Mouse (Mus musculus) spleen, adult 12 weeks (tissue): ENCODE measurements at regions not wholly inside any gene's neighbourhood (a gene's known extent, or its start where the extent isn't known, plus 50 kb on each side); places are given as distances from the start of the nearest gene placed in this dataset.
"Not testable (repeated sequence)": the region's sequence is repeated elsewhere in the genome, so short reads cannot be mapped to it uniquely, and the experiment has no call there.

Experiments
- DNase-seq: peaks from one replicate; pipeline ENCODE4 v3.0.0; 2022; ENCODE audit warnings: low spot score

DNA sequence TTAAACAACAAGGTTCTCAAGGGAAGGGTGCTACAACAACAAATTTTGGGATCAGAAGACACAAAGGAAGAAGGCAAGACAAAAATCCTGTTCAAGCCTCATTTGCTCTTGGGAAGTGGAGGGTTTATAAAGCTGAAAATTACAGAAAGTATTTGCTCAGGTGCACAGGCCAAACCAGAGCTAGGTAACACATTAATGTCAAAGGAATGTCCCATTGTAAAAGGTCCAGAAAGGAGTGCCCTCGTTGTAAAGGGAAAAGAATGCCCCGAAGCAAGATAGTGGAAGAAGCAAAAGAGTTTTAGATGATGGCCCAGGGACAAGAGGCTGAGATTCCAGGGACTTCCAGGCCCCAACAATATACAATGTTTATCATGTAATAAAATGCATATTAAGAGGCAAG, 317.3 kb downstream of the Car8 start:
- DNase-seq, result no peak

DNA sequence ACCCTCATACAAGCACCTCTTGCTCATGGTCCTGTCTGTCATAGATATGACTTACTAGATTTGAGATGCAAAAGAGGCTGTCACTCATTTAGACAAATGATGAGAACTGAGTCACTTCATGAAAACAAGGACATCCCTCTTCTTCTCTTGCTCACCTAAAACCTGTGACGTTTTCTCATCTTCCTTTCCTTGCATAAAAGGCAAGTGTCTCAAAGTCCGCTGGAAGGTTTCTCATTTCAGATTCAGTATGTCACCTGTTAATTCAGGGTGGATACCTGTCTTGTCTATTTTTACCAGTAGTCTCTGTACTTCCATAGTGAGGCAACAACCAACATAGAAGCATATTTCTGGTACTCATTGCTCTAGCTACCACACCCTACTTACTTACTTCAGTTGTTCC, 325.6 kb downstream of the Car8 start:
- DNase-seq, result no peak

DNA sequence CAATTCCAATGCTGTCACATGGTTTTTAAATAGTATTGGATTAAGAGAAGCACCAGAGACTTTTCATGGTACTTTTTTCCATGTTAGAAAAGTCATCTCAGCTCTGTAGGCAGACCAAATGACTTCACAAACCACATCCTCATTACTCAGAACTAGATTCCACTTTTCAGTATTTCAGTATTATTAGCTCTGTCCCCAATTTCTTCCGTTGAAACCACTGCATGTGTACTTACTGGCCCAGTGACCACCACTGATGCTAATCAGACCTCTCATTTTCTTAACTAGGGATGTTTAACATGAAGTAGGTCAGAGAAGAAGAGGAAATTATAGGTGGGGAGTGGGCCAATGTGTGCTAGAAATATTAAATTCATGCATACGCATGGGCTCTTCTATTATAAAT, 326.2 kb downstream of the Car8 start:
- DNase-seq, result no peak

DNA sequence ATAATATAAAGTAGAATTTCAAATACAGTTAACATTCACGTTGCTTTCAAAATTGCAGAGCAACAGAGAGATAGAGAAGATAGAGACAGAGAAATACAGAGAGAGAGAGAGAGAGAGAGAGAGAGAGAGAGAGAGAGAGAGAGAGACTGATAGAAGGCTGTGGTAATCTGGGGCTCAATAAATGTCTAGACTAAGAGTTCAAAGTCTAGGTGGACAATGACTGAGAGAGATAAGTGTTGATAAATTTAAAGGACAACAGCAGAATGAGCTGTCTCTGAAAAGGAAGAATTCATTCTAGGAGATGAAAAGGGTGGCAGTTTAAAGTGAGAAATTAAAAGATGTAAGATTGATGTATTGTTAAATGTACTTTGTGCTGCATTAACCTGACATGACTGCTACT, 335.7 kb downstream of the Car8 start:
- DNase-seq, result no peak

DNA sequence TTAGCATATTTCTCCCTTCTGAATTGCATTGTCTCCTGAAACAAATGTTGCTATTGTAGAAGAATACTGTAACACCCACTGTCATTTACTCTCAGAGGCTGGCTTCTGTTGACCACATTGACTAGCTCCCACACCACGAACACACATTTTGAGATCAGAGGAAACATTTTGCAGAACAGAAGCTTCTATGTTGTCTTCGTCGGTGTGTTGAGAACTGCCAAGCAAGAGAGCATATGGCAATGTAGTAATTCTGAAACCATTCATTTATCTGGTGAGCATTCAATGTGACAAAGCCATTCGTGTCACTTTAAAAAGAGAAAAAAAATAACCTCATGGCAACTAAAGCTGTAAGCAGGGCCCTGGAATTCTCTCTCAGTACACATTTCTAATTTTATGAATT, 343.9 kb downstream of the Car8 start:
- DNase-seq, result no peak

DNA sequence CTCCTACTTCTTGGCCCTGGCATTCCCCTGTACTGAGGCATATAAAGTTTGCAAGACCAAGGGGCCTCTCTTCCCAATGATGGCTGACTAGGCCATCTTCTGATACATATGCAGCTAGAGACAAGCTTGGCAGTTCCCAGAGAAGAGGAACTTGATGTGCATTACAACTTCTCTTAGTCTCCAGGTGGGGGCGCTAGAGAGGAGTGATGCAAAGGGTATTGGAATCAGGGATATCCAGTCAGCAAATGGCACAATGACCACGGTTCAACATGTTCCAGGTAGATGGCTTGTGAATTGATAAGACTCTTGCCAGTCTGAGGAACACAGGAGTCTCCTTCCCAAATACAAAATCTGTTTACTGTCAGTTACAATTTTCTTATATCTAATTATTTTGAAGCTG, 347.7 kb downstream of the Car8 start:
- no peak for DNase-seq

DNA sequence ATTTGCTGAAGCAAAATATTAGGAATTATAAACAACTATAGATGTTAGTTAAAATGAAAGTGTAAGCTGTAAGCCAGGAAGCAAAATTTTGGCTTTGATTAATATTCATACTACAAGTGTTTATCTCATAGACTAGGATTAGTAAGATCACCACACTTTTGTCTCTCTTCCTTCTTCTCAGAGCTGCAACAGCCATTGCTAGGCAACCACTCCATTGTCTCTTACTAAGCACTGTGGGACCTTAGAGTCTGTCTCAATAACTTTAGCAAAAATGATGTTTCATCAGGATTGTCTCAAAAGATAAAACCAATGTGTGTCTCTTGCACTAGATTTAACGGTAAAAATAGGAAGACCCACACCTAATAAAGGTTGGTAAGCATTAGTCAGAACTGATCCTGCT, 384.3 kb downstream of the Car8 start:
- no peak for DNase-seq

DNA sequence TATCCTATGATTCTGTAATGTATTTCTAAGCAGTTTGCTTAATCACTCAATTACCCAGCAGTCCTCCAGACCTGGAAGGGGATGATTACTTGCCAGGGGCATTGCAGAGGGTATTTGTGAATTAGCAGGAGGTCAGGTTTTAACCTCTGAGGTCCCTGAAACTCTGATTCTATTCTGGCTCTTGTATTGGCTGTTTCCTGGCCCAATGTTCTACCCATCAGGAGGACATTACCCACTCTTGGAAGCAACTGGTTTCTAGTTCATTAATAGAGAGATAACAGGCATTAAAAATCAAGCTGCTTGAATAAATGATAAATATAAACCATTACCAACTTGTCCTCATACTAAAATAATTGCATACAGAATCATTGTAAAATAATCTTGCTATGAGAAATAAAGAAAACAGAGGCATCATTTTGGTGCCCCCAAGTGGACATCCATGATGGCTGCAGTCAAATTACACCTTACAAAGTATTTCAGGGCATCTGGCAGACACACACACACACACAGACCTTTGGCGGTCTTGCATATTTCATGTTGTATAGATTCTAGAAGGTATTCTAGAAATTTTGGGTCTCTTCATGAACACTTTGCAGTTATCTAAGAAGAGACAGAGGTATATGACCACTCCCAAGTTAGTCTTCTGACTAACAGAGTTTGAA, 385.6 kb downstream of the Car8 start:
- DNase-seq, result no peak

DNA sequence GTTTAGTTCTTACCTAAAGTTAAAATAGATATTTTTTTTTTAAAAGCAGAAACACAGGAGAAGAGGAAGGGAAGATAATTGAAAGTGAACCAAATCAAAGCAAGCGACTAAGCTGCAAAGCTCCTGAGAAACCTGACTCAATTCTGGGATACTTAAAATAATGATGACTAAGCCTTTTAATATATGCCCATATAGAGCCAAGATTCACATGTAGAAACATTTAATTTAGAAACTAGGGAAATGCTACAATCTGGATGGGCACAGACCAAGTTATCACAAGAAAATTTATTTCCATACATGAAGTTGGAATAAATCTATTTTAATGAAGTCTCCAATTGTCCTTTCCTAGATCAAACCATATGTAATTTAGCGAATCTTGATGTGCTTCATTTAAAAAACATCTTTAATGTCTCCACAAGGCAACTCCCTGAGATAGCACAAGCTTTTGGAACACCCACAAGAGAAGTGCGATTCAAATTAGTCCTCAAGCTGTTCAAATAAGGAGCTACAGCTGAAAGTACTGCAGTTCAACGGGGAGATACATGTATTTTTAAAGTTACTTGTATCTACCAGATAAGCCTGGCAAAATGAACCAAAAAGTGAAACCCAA, 386.7 kb downstream of the Car8 start:
- DNase-seq, result no peak

DNA sequence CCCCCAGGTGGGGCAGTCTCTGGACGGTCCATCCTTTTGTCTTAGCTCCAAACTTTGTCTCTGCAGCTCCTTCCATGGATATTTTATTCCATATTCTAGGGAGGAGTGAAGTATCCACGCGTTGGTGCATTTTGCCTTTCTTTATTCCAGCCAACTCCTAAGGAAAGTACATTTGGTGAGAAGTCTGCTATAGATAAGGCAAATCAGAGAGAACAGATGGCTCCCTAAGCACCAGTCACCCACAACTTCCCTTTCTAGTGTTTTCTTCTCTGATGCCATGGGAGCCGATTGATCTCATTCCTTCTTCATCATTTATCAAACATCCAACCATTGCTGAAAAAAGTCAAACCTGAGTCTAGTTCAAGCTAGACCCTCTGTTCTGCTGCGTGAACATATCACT, 391.4 kb downstream of the Car8 start:
- no peak for DNase-seq

DNA sequence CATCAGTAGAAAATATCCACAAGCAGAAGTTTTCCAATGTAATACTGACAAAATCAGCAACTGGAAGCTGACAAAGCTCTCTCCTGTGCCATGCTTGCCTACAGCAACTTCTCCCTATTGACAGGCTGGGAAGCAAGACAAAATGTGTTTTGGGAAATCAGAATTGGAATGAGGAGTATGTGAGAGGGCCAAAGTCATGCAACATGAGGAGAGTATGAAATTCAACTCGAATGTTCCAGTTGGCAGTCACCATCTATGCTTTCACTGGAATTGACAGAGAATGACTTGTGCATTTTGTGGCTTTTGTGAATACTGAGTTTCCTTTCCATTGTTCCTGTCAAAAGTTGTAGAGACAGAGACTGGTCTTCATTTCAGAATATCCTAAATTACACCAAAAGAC, 409.7 kb downstream of the Car8 start:
- no peak for DNase-seq

DNA sequence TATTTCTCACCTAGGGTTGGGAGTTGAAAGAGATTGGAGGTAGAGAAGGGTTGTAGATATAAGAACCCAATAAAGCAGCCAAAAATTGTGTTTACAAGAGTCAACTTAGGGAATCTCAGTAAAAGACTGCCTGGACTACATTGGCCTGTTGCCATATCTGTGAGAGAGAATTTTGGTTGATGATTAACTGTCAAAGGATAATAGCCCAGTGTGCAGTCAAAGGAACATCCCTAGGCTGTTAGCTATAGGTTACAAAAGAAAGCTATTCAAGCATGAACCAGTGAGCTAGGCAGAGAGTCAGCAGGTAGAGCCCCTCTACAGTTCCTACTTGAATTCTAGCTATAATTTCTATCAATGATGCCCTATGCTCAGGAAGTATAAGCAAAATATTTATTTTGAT, 419.0 kb downstream of the Car8 start:
- DNase-seq, result no peak

DNA sequence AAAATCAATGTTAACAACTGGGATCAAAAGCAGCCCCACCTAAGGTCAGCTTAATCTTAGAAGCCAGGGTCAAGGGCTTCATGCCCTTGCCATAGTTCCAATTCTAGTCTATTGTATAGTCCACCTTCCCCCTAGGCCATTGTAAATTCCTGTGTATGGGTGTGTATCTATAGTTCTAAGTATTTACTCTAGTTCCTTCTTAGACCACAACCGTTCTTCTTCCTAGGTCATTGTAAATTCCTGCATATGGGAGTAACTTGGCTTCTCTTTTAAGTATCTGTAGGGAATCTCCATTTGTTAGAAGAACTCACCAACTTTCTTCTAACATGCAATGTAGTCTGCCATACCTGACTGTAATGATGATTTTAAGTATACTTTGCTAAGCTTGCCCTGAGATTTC, 461.1 kb downstream of the Car8 start:
- DNase-seq, result not testable (repeated sequence)

DNA sequence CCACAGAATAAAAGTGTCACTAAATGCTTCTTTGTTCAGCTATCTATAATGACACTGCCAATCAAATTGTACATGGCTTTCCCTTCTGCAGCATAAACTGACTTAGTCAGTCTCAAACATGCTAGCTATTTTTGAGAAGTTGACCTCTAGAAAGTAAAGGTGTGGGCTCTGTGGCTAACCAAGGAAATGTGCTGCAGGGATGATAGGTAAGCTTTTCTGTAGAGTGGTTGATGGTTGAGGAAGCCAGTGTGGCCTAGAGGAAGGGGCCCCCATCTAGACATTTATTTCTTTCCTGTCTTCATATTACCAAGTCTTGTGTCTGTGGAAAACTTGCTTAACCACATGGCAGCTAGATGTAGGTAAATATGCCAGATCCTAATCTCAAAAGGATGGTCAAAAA, 483.4 kb downstream of the Car8 start:
- no peak for DNase-seq

DNA sequence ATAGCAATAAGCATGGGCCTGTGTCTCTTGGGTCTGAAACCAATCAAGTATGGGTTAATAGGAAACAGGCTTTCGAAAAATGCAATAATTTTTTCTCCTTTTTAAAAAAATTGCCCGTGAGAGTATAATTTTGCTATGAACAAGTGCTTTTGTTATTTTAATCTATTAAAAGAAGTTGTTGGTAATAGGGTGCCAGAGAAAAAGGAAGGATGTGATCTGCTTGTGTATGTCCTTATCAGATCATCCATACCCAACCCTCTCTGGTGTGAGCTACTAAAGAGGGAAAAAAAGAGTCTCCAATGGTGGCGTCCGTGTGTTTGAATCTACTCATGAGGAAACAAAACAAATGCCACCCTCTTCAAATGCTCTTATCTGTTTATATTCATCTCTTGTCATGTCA, 484.9 kb downstream of the Car8 start:
- no peak for DNase-seq

DNA sequence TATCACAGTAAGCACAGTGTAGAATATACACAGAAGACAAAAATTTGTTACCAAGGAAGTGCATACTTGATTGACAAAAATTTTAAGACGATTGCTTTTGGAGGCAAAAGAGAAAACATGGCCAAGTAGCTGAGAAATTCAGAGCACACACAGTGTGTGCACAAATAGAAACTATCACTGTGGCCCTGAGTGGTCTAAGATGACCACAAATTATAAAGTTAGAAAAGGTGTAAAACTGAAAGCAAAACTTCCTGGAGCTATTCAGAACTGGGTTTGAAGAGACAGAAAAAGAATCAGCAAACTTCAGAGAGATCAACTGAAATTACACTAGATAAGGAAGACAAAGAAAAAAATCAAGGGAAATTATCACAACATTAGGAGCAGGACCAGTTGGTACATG, 487.6 kb downstream of the Car8 start:
- no peak for DNase-seq

DNA sequence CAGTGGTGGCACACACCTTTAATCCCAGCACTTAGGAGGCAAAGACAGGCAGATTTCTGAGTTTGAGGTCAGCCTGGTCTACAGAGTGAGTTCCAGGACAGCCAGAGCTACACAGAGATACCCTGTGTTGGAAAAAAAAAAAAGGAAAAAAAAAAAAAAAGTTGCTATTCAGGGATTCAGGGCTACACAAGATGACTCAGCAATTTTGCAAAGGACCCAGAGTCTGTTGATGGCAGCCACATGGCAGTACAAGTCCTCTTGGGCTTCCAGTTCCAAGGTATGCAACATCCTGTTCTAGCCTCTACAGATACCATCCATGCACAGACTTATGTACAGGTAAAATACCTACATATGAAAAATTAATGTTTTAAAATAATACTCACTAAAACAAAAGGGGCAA, 515.9 kb downstream of the Car8 start:
- DNase-seq, result no peak

DNA sequence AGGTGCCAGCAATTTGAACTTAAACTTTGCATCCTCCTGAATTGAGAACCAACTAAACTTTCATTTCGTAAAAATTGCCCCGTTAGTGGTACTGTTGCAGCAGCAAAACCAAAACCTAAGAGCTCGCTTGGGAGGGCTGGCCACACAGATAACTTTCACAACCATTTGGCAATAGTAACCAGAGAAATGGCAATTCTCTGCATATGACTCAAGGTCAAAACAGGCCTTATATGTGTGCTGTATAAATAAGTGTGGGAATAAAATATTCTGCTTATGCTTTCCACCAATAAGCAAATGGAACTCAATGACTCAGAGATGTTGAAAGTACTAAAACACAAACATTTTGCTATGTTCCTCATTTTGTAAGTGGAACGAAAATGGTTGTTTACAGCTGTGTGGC, 550.3 kb downstream of the Car8 start:
- DNase-seq, result no peak

DNA sequence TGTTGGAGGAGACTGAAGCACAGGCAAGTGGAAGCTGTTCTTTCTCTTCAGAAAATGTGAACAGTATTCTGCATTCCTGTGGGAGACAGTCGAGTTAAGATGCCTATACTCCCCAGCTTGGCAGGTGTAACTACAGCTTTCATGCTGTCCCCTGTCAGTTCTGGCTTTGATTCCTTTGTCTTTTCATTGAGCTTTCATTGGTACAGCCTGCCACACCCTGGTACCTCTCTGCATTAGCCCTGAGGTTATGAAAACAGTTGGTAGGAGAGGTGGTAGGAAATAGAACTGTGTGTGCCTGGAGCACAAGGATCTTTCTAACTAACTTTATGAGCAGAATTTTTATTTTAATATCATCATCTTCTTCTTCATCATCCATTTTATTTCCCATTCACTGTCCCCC, 551.6 kb downstream of the Car8 start:
- DNase-seq, result no peak

DNA sequence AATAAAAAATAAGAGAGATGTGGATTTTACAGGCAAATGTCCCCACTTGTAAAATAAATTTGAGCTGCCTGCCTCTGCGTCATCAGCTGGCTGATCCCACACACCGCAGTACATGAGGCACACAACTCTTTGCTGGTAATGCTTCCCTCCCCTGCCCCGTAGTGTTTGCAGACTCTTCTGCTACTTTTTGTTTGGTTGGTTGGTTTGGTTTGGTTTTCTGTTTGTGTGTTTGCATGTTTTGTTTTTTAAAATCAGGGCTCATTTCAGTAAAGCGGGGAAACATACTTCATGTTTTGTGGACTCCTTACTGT, 568.1 kb downstream of the Car8 start:
- no peak for DNase-seq

DNA sequence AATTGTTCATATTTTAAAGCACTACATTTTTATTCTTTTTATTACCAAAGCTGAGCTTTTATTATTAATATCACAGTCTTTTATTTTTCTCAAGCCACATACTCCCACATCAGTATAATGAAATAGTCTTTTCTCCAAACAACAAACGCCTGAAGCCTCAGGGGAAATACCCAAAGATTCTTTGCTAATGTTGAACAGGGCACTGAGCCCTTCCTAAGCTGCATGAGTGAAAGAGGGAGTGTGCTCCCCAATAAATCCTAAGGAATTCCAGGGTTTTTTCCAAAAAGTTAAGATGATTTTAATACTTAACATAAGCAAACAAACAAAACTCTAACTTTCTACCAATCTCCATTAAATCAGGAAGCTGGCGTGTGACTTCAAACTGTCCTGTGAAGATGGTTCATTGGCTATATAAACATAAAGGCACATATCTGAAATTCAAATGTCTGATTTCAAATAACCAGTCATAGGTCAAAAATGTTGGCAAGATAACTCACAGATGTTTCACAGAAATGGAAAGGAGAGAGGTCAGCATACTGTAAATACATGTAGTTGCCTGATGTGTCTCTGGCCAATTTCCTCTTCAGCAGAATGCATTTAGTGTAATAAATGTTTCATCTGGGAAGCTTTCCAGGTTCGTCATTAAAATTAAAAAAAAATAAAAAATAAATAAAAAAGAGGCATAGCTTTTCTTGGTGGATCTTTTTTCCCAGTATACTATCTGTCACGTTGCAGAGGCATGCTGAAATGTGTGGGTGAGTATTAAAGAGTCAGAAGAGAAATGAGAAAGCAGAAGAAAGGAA, 568.6 kb downstream of the Car8 start:
- no peak for DNase-seq

DNA sequence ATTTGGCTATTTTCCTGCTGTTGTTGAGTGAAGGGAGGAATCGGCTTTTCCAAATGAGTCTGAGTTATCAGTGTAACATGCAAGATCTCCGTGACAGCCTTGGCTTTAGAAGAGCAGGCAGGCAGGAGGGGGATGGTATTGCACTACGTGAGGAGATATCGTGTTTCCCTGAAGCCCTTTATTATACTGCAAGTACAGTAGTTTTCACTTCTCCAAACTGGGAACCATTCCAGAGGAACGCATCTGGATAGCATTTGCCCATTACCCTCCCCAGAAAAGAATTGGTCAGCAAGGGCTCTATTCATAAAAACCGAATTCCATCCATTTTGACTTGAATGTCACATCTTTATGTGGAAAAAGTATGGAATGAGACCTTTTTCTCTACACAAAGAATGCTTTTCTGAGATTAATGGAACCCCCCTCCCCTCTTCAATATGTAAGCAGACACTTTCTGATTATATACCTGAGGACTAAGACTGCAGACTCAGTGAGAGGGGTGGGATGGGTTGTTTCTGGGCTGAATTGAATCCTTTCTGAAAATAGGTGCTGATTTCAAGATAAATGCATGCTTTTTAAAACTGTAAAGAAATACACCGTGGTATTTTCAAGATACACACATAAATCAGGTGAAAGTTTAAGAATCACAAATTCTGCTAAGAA, 571.8 kb downstream of the Car8 start:
- no peak for DNase-seq

DNA sequence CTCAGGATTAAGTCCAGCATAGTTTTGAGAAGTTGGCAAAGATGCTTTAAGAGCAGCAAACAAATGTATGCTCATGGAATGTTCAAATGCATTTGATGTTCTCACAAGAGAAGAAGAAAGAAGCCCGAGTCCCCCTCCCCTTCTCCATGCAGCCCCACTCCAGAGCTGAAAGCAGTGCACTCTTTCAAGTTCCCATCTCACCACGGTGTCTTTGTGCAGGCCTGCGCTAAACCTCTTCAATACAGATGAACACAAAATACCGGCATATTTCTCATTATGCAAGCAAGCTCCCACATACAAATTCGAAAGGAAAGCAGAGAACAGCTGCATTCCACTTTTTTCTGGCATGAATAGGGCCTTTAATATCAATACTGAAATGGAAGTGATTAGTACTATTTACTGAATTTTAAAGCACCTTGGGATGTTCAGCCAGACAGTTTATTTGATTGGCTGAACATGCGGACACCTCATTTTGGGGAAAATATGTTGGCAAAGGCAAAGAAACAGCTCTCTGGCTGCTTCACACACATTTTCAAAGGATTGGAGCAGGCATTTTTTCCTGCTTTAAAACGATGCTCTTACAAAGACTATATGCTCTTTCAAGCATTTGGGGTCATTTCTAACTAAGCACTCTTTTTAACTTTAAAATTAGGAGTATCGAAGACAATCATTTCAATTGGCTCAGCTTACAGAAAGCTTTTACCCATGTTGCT, 595.8 kb downstream of the Car8 start:
- DNase-seq, result no peak
